Mouse (Mus musculus): ENCODE measurements around the gene Gaa. TPM values are rescaled to one million over a fixed set of nuclear protein-coding genes. Genes with fewer than 3 reads are reported as not detected.
A peak's percentile ranks its signal among the peaks of the same experiment; 100 is the strongest.

Gene Gaa
- total and polyA plus RNA-seq, 3 experiments = 19.6 to 105 (median 93.2) TPM

DNA sequence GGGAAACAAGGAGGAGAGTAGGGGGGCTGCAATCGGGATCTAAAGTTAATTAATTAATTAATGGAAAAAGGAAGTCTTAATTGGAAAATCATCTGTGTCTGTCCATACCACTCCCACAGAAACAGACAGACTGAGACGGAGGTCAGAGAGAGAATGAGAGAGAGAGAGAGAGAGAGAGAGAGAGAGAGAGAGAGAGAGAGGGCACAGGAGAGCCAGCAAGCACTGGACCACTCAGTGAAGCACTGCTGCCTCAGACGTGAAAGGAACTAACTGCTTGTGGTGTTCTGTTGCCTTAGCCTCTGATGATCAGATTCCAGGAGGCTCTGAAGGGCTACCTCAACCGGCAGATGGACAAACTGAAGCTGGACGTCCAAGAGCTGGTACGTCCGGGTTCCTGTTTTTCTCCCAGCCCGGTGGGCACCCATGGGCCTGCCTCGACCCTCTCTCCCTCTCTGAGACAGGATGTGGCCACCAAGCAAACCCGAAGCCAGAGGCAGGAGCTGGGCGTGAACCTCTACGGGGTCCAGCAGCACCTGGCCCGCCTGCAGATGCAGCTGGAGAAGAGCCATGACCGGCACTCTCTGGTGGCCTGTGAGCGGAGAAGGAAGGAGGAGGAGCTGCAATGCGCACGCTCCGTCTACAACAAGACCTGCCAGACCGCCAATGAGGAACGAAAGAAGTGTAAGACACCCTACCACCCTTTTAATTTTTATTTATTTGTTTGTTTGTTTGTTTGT is 30.0 kb upstream of the Gaa start (continued):
- TF ChIP-seq CTCF (conservative IDR thresholded peaks at IDR 0.05 in 1 of 2, IDR thresholded peaks at IDR 0.05 in 1 of 2; ENCODE audit: low read depth in 2 of 2, low read length in 2 of 2) (no peak), ZMIZ1 (IDR thresholded peaks at IDR 0.05; ENCODE audit: low read depth, low read length) (peak; percentile 77), KAT2A (IDR thresholded peaks at IDR 0.05; ENCODE audit: insufficient replicate concordance, low read length) (no peak), BHLHE40 (IDR thresholded peaks at IDR 0.05; ENCODE audit: low read depth, low read length) (no peak), UBTF (IDR thresholded peaks at IDR 0.05; ENCODE audit: low read depth, low read length) (no peak; the same call in 1 of the 2 replicates), MEF2A (IDR thresholded peaks at IDR 0.05; ENCODE audit: borderline replicate concordance, low read depth, low read length) (no peak), NELFE (IDR thresholded peaks at IDR 0.05; ENCODE audit: low read depth, low read length) (peak; percentile 76; the same call in 1 of the 2 replicates), RAD21 (IDR thresholded peaks at IDR 0.05; ENCODE audit: low read depth, low read length) (no peak; the same call in 1 of the 2 replicates), RCOR1 (conservative IDR thresholded peaks at IDR 0.05; ENCODE audit: low read depth, low read length) (no peak), POLR2AphosphoS2 (IDR thresholded peaks at IDR 0.05; ENCODE audit: low read depth, low read length) (no peak), ZNF384 (IDR thresholded peaks at IDR 0.05; ENCODE audit: low read depth, low read length) (no peak), HCFC1 (IDR thresholded peaks at IDR 0.05; ENCODE audit: low read depth, low read length) (no peak), MXI1 (IDR thresholded peaks at IDR 0.05; ENCODE audit: low read depth, low read length) (no peak), TCF12 (IDR thresholded peaks at IDR 0.05; ENCODE audit: low read depth, low read length) (0 out of 2 replicates have a peak, but pooled peaks have one; percentile 42), ELF1 (IDR thresholded peaks at IDR 0.05; ENCODE audit: low read depth, low read length) (peak; percentile 34; the same call in 1 of the 2 replicates), E2F4 (IDR thresholded peaks at IDR 0.05; ENCODE audit: insufficient replicate concordance, low read depth, low read length) (no peak), CHD1 (IDR thresholded peaks at IDR 0.05; ENCODE audit: low read depth, low read length) (no peak), POLR2A (IDR thresholded peaks at IDR 0.05; ENCODE audit: low read depth, low read length) (peak; percentile 74), MAX (IDR thresholded peaks at IDR 0.05; ENCODE audit: low read length) (0 out of 2 replicates have a peak, but pooled peaks have one; percentile 2), ETS1 (conservative IDR thresholded peaks at IDR 0.05; ENCODE audit: low read depth, low read length) (0 out of 2 replicates have a peak, but pooled peaks have one; percentile 5)

- DNase-seq (ENCODE audit: extremely low read depth) = peak; percentile 60
- peak overlapping the region; percentile 88 for H3K4me2 ChIP-seq (ENCODE audit: insufficient read depth, low read depth, poor library complexity, severe bottlenecking)
- H3K27ac ChIP-seq (ENCODE audit: insufficient read depth, low read depth) = peak overlapping the region; percentile 62
- peaks cover 62% of the 10 kb centered on the region for H3K27me3 ChIP-seq (replicated peaks)
- dilution Hi-C loops (cut with MboI; ENCODE audit: extremely low pct_ligation_motif_present, extremely low pct_unique_long_range_greater_than_20kb, low sequenced_read_pairs) (no loop called here), in situ Hi-C loops (cut with MboI; ENCODE audit: low pct_ligation_motif_present, low pct_unique_long_range_greater_than_20kb, low sequenced_read_pairs) (no loop called here)
- H3K79me2 ChIP-seq (replicated peaks; ENCODE audit: control insufficient read depth, extremely low read depth, insufficient read depth, poor library complexity, severe bottlenecking) = no peaks in the 10 kb centered on the region
- peak overlapping the region; percentile 40 to 68 (median 56) for H3K4me3 ChIP-seq (replicated peaks in 1 of 3; ENCODE audit: low read depth in 2 of 3, low read length in 2 of 3, poor library complexity in 1 of 3)
- peaks cover 13 to 28% of the 10 kb centered on the region in 2 experiments for H3K4me1 ChIP-seq (ENCODE audit: control insufficient read depth in 1 of 2, insufficient read depth in 2 of 2)
- H3K9me3 ChIP-seq (replicated peaks; ENCODE audit: low read length) = peaks cover 14% of the 10 kb centered on the region
- H3K36me3 ChIP-seq (replicated peaks in 1 of 2; ENCODE audit: control insufficient read depth in 1 of 2, insufficient read depth in 1 of 2, low read length in 1 of 2) = no peaks in the 10 kb centered on the region
- H3K9ac ChIP-seq (ENCODE audit: insufficient read depth, low read depth) = peak overlapping the region; percentile 81
- no peak for TF ChIP-seq RCOR1 (conservative IDR thresholded peaks at IDR 0.05; ENCODE audit: low read depth, low read length)
- no peak for TF ChIP-seq UBTF (IDR thresholded peaks at IDR 0.05; ENCODE audit: low read depth, low read length)
- no peak for TF ChIP-seq MXI1 (IDR thresholded peaks at IDR 0.05; ENCODE audit: low read depth, low read length)
- no peak for TF ChIP-seq NRF1 (IDR thresholded peaks at IDR 0.05; ENCODE audit: low read depth, low read length)
- peak; percentile 10; the same call in 1 of the 2 replicates for TF ChIP-seq NELFE (IDR thresholded peaks at IDR 0.05; ENCODE audit: low read depth, low read length)
- TF ChIP-seq EP300 (IDR thresholded peaks at IDR 0.05; ENCODE audit: low read length) = no peak
- TF ChIP-seq USF2 (conservative IDR thresholded peaks at IDR 0.05; ENCODE audit: low read depth, low read length) = no peak
- no peak; the same call in 1 of the 2 replicates for TF ChIP-seq HCFC1 (IDR thresholded peaks at IDR 0.05; ENCODE audit: low read depth, low read length)
- TF ChIP-seq MYC (IDR thresholded peaks at IDR 0.05; ENCODE audit: low read depth, low read length) = no peak
- peak; percentile 74 for TF ChIP-seq POLR2A (IDR thresholded peaks at IDR 0.05; ENCODE audit: low read depth, low read length)
- TF ChIP-seq TCF12 (IDR thresholded peaks at IDR 0.05; ENCODE audit: low read depth, low read length) = peak; percentile 43; the same call in 1 of the 2 replicates
- TF ChIP-seq PAX5 (IDR thresholded peaks at IDR 0.05; ENCODE audit: low read length) = no peak
- TF ChIP-seq ETS1 (conservative IDR thresholded peaks at IDR 0.05; ENCODE audit: low read depth, low read length) = no peak
- TF ChIP-seq MAZ (IDR thresholded peaks at IDR 0.05; ENCODE audit: low read depth, low read length) = no peak
- peak; percentile 21; the same call in 1 of the 2 replicates for TF ChIP-seq ZMIZ1 (IDR thresholded peaks at IDR 0.05; ENCODE audit: low read depth, low read length)
- TF ChIP-seq CHD2 (IDR thresholded peaks at IDR 0.05; ENCODE audit: low read length) = no peak
- no peak for TF ChIP-seq CHD1 (IDR thresholded peaks at IDR 0.05; ENCODE audit: low read depth, low read length)
- no peak for TF ChIP-seq SMC3 (IDR thresholded peaks at IDR 0.05; ENCODE audit: low read depth, low read length)
- peak; percentile 67; the same call in 1 of the 2 replicates for TF ChIP-seq ELF1 (IDR thresholded peaks at IDR 0.05; ENCODE audit: low read depth, low read length)
- TF ChIP-seq MAX (IDR thresholded peaks at IDR 0.05; ENCODE audit: low read length) = no peak
- no peak for TF ChIP-seq IRF4 (IDR thresholded peaks at IDR 0.05; ENCODE audit: low read depth, low read length)
- peak; percentile 39; the same call in 1 of the 2 replicates for TF ChIP-seq TBP (conservative IDR thresholded peaks at IDR 0.05; ENCODE audit: low read depth, low read length)
- no peak for TF ChIP-seq KAT2A (IDR thresholded peaks at IDR 0.05; ENCODE audit: insufficient replicate concordance, low read length)
- TF ChIP-seq JUND (conservative IDR thresholded peaks at IDR 0.05; ENCODE audit: low read depth, low read length) = no peak
- TF ChIP-seq MEF2A (IDR thresholded peaks at IDR 0.05; ENCODE audit: borderline replicate concordance, low read depth, low read length) = no peak
- no peak for TF ChIP-seq MAFK (IDR thresholded peaks at IDR 0.05; ENCODE audit: insufficient replicate concordance, low read length)
- no peak for TF ChIP-seq ZNF384 (IDR thresholded peaks at IDR 0.05; ENCODE audit: low read depth, low read length)
- TF ChIP-seq RAD21 (IDR thresholded peaks at IDR 0.05; ENCODE audit: low read depth, low read length) = no peak
- no peak for TF ChIP-seq POLR2AphosphoS2 (IDR thresholded peaks at IDR 0.05; ENCODE audit: low read depth, low read length)
These were observed 29.4 kb upstream of the Gaa start for GRCm38 (mm10) chr11:119238305-119238721.

Measured in CH12.LX (cell line).